Mouse (Mus musculus) embryonic facial prominence, embryonic 13.5 days (tissue): ENCODE measurements around the gene Syna. TPM values are rescaled to one million over a fixed set of nuclear protein-coding genes. Genes with fewer than 3 reads are reported as not detected.

Experiments used
- ATAC-seq: fragments of 200-750 bp; cut with Nextera tagmentation; 2 replicates; pipeline ENCODE4 v1.8.0; 2017; ENCODE audit warnings: low read depth; ENCODE audit not compliant: insufficient number of reproducible peaks, insufficient read depth, low FRiP score, low TSS enrichment
- H3K27ac ChIP-seq: fragments of 300-500 bp; sonication (generic); 2 replicates; pipeline ENCODE4 v1.5.1; 2015; ENCODE audit warnings: moderate library complexity, mild to moderate bottlenecking, inconsistent platforms
- H3K27me3 ChIP-seq: fragments of 300-500 bp; sonication (generic); 2 replicates; pipeline ENCODE4 v1.6.1; 2015; ENCODE audit warnings: mild to moderate bottlenecking, inconsistent platforms
- H3K36me3 ChIP-seq: fragments of 300-500 bp; sonication (generic); 2 replicates; pipeline ENCODE4 v1.6.1; 2015; ENCODE audit warnings: mild to moderate bottlenecking, inconsistent platforms
- H3K4me1 ChIP-seq: fragments of 300-500 bp; sonication (generic); 2 replicates; pipeline ENCODE4 v1.6.1; 2015; ENCODE audit warnings: inconsistent platforms
- H3K4me2 ChIP-seq: fragments of 300-500 bp; sonication (generic); 2 replicates; pipeline ENCODE4 v1.6.1; 2015; ENCODE audit warnings: moderate library complexity, mild to moderate bottlenecking, inconsistent platforms
- H3K4me3 ChIP-seq: fragments of 300-500 bp; sonication (generic); 2 replicates; pipeline ENCODE4 v1.5.1; 2015; ENCODE audit warnings: mild to moderate bottlenecking, inconsistent platforms
- H3K9ac ChIP-seq: fragments of 300-500 bp; sonication (generic); 2 replicates; pipeline ENCODE4 v1.6.1; 2015; ENCODE audit warnings: mild to moderate bottlenecking, inconsistent platforms
- H3K9me3 ChIP-seq: fragments of 300-500 bp; sonication (generic); 2 replicates; pipeline ENCODE4 v1.6.1; 2016; ENCODE audit warnings: inconsistent platforms
- WGBS: fragments of 180-500 bp; shearing (Covaris S2); methylation state at CpG from one replicate; pipeline ENCODE4 v1.1.7; 2015; ENCODE audit warnings: mixed read lengths; 5-methylcytosine and 5-hydroxymethylcytosine counted together
- polyA plus RNA-seq: library from polyadenylated mRNA; unstranded; fragments of >200 nt; fragmentation: Nextera tagmentation; extraction: Ambion mirVana; gene quantifications from 2 replicates; pipeline ENCODE4 v1.2.1, GENCODE M21; 2015

Syna gene
- polyA plus RNA-seq, 1 experiment from 2014 or later: 0.10 TPM

- Histone ChIP-seq H3K4me3 (no peak overlapping the region), H3K27ac (no peak overlapping the region), H3K27me3 (no peaks in the 10 kb centered on the region), H3K4me1 (peaks cover 45% of the 10 kb centered on the region), H3K9ac (no peak overlapping the region), H3K4me2 (no peak overlapping the region), H3K36me3 (peaks cover 12% of the 10 kb centered on the region; the same call in 1 of the 2 replicates), H3K9me3 (no peaks in the 10 kb centered on the region)
- no peak for ATAC-seq
- 61% methylated on average over 3 of the region's 3 CpGs for WGBS
These were observed 14.7 kb downstream of the Syna start for GRCm38 (mm10) chr5:134545242-134545629.

GRCm38 (mm10) chr5:134544516-134545241, 15.3 kb downstream of the Syna start:
- no peak for ATAC-seq
- 64% methylated on average over 19 of the region's 19 CpGs for WGBS

GRCm38 (mm10) chr5:134541640-134542039, 18.3 kb downstream of the Syna start:
- H3K36me3 ChIP-seq: peaks cover 35% of the 10 kb centered on the region
- H3K9ac ChIP-seq: no peak overlapping the region
- no peaks in the 10 kb centered on the region for H3K27me3 ChIP-seq
- WGBS: 28% methylated on average over 7 of the region's 7 CpGs
- no peak overlapping the region for H3K27ac ChIP-seq
- H3K4me3 ChIP-seq: no peak overlapping the region
- H3K9me3 ChIP-seq: peaks cover 5% of the 10 kb centered on the region; the same call in 1 of the 2 replicates
- no peak overlapping the region for H3K4me2 ChIP-seq
- peaks cover 26% of the 10 kb centered on the region for H3K4me1 ChIP-seq
- no peak for ATAC-seq

More at GRCm38 (mm10) chr5:134544516-134545241, 15.3 kb downstream of the Syna start:
- Histone ChIP-seq H3K27me3 (no peaks in the 10 kb centered on the region), H3K4me1 (peaks cover 45% of the 10 kb centered on the region), H3K9ac (no peak overlapping the region), H3K9me3 (no peaks in the 10 kb centered on the region), H3K36me3 (peaks cover 12% of the 10 kb centered on the region; the same call in 1 of the 2 replicates), H3K4me2 (no peak overlapping the region), H3K27ac (no peak overlapping the region), H3K4me3 (no peak overlapping the region)

- H3K4me1 ChIP-seq: peaks cover 26% of the 10 kb centered on the region
- peaks cover 5% of the 10 kb centered on the region; the same call in 1 of the 2 replicates for H3K9me3 ChIP-seq
- H3K4me3 ChIP-seq: no peak overlapping the region
- no peak for ATAC-seq
- 53% methylated on average over 6 of the region's 6 CpGs for WGBS
- H3K4me2 ChIP-seq: no peak overlapping the region
- peak overlapping the region; percentile 66; the same call in 1 of the 2 replicates for H3K27ac ChIP-seq
- H3K9ac ChIP-seq: 0 out of 2 replicates have a peak overlapping the region, but pooled peaks have one; percentile 12
- H3K27me3 ChIP-seq: no peaks in the 10 kb centered on the region
- peaks cover 36% of the 10 kb centered on the region for H3K36me3 ChIP-seq
These were observed 19.1 kb downstream of the Syna start for GRCm38 (mm10) chr5:134540881-134541280.

- Histone ChIP-seq H3K27me3 (no peaks in the 10 kb centered on the region), H3K36me3 (peaks cover 45% of the 10 kb centered on the region), H3K9me3 (peaks cover 5% of the 10 kb centered on the region; the same call in 1 of the 2 replicates), H3K4me3 (no peak overlapping the region), H3K27ac (peak overlapping the region; percentile 66), H3K9ac (0 out of 2 replicates have a peak overlapping the region, but pooled peaks have one; percentile 11), H3K4me2 (no peak overlapping the region), H3K4me1 (peaks cover 26% of the 10 kb centered on the region)
- WGBS: 10% methylated on average over 3 of the region's 3 CpGs
- ATAC-seq: no peak
These were observed 20.1 kb downstream of the Syna start for GRCm38 (mm10) chr5:134539891-134540290.

- Histone ChIP-seq H3K4me2 (no peak overlapping the region), H3K9ac (no peak overlapping the region), H3K36me3 (peaks cover 75% of the 10 kb centered on the region), H3K4me1 (peaks cover 13% of the 10 kb centered on the region), H3K9me3 (peaks cover 5% of the 10 kb centered on the region; the same call in 1 of the 2 replicates), H3K4me3 (no peak overlapping the region), H3K27ac (no peak overlapping the region), H3K27me3 (no peaks in the 10 kb centered on the region)
- ATAC-seq: no peak
- WGBS: 86% methylated on average over 6 of the region's 6 CpGs
These were observed 23.9 kb downstream of the Syna start for GRCm38 (mm10) chr5:134536036-134536435.

- ATAC-seq: no peak
- H3K27ac ChIP-seq: no peak overlapping the region
These were observed 27.6 kb downstream of the Syna start for GRCm38 (mm10) chr5:134532417-134532816.

GRCm38 (mm10) chr5:134531585-134531984, 28.4 kb downstream of the Syna start:
- Histone ChIP-seq H3K4me2 (no peak overlapping the region), H3K4me3 (no peak overlapping the region), H3K9me3 (no peaks in the 10 kb centered on the region), H3K27me3 (no peaks in the 10 kb centered on the region), H3K27ac (no peak overlapping the region), H3K36me3 (peaks cover 66% of the 10 kb centered on the region), H3K4me1 (peaks cover 7% of the 10 kb centered on the region), H3K9ac (no peak overlapping the region)
- no peak for ATAC-seq
- 91% methylated on average over 9 of the region's 9 CpGs for WGBS

More at GRCm38 (mm10) chr5:134532417-134532816, 27.6 kb downstream of the Syna start:
- Histone ChIP-seq H3K27me3 (no peaks in the 10 kb centered on the region), H3K4me3 (no peak overlapping the region), H3K36me3 (peaks cover 72% of the 10 kb centered on the region), H3K9me3 (no peaks in the 10 kb centered on the region), H3K4me1 (peaks cover 7% of the 10 kb centered on the region), H3K9ac (no peak overlapping the region), H3K4me2 (no peak overlapping the region)
- 96% methylated on average over 6 of the region's 6 CpGs for WGBS

- 74% methylated on average over 7 of the region's 7 CpGs for WGBS
- no peak overlapping the region for H3K27ac ChIP-seq
- no peaks in the 10 kb centered on the region for H3K27me3 ChIP-seq
- H3K4me1 ChIP-seq: peaks cover 7% of the 10 kb centered on the region
- no peaks in the 10 kb centered on the region for H3K9me3 ChIP-seq
- no peak overlapping the region for H3K9ac ChIP-seq
- no peak overlapping the region for H3K4me3 ChIP-seq
- H3K4me2 ChIP-seq: no peak overlapping the region
- H3K36me3 ChIP-seq: peaks cover 71% of the 10 kb centered on the region
- no peak for ATAC-seq
These were observed 29.1 kb downstream of the Syna start for GRCm38 (mm10) chr5:134530830-134531229.

- H3K4me3 ChIP-seq: no peak overlapping the region
- no peak overlapping the region for H3K4me2 ChIP-seq
- 34% methylated on average over 9 of the region's 9 CpGs for WGBS
- no peak overlapping the region for H3K9ac ChIP-seq
- no peak overlapping the region for H3K27ac ChIP-seq
- peaks cover 7% of the 10 kb centered on the region for H3K4me1 ChIP-seq
- H3K9me3 ChIP-seq: no peaks in the 10 kb centered on the region
- ATAC-seq: no peak
- H3K27me3 ChIP-seq: no peaks in the 10 kb centered on the region
- H3K36me3 ChIP-seq: peaks cover 69% of the 10 kb centered on the region
These were observed 31.5 kb downstream of the Syna start for GRCm38 (mm10) chr5:134528488-134528887.

- Histone ChIP-seq H3K4me3 (no peak overlapping the region), H3K9me3 (no peaks in the 10 kb centered on the region), H3K4me2 (no peak overlapping the region), H3K36me3 (peaks cover 68% of the 10 kb centered on the region), H3K27ac (no peak overlapping the region), H3K27me3 (no peaks in the 10 kb centered on the region), H3K4me1 (peaks cover 7% of the 10 kb centered on the region), H3K9ac (no peak overlapping the region)
- ATAC-seq: no peak
- 92% methylated on average over 15 of the region's 15 CpGs for WGBS
These were observed 33.8 kb downstream of the Syna start for GRCm38 (mm10) chr5:134525971-134526711.
